Mouse (Mus musculus) embryonic stem cell, embryonic (primary cell): Measurements from ENCODE around the gene Gas7.

ENCODE experiments used
- CTCF ChIA-PET, 4 experiments: fragments of 300-600 bp in 2 of 4; fragments of 350-600 bp in 2 of 4; sonication (Branson Sonifier 250); formaldehyde crosslinking; loops; one replicate each; lab custom pipeline; 2022; ENCODE audit warnings: inconsistent platforms in 2 of 4; lab: Charles Lee
- POLR2A ChIA-PET, 4 experiments: fragments of 300-600 bp in 2 of 4; fragments of 350-600 bp in 2 of 4; sonication (Branson Sonifier 250); formaldehyde crosslinking; loops; one replicate each; lab custom pipeline; 2022; ENCODE audit warnings: antibody characterized with exemption in 4 of 4, inconsistent platforms in 1 of 4; lab: Charles Lee

The Gas7 gene

GRCm38 (mm10) chr11:67474590-67474989, 19.4 kb downstream of the Gas7 start:
- POLR2A ChIA-PET: interaction anchor here in 1 of 4 experiments (0.6 to 1.2 kb wide), 3 partner anchors 111 to 329 kb away, joined by 3 read pairs; no protein-coding TSS in a partner anchor
- CTCF ChIA-PET: no interaction called here

GRCm38 (mm10) chr11:67479534-67479933, 24.3 kb downstream of the Gas7 start:
- POLR2A ChIA-PET: interaction anchor here in 1 of 4 experiments (0.7 to 3.6 kb wide), 2 partner anchors 11 to 820 kb away, joined by 4 to 17 read pairs; no protein-coding TSS in a partner anchor
- CTCF ChIA-PET: interaction anchor here in 2 of 4 experiments (0.6 to 1.2 kb wide), 3 partner anchors 26 to 369 kb away, joined by 3 to 6 read pairs (median 4); no protein-coding TSS in a partner anchor

GRCm38 (mm10) chr11:67480204-67480956, 25.1 kb downstream of the Gas7 start:
- POLR2A ChIA-PET: interaction anchor here in 1 of 4 experiments (1.8 to 3.6 kb wide), 2 partner anchors 9 to 12 kb away, joined by 4 to 17 read pairs; no protein-coding TSS in a partner anchor
- CTCF ChIA-PET: interaction anchor here in 1 of 4 experiments (1.1 kb wide), 1 partner anchor 370 kb away, joined by 3 read pairs; no protein-coding TSS in a partner anchor

- ChIA-PET CTCF (no interaction called here), POLR2A (interaction anchor here in 1 of 4 experiments (1.8 to 3.6 kb wide), 2 partner anchors 10 to 13 kb away, joined by 4 to 17 read pairs; no protein-coding TSS in a partner anchor)
These were observed 26.5 kb downstream of the Gas7 start for GRCm38 (mm10) chr11:67481691-67482090.

GRCm38 (mm10) chr11:67482217-67482760, 27.1 kb downstream of the Gas7 start:
- ChIA-PET POLR2A (no interaction called here), CTCF (no interaction called here)

- POLR2A ChIA-PET: interaction anchor here in 1 of 4 experiments (0.6 kb wide), 1 partner anchor 141 kb away, joined by 4 read pairs; no protein-coding TSS in a partner anchor
- CTCF ChIA-PET: interaction anchor here in 1 of 4 experiments (0.5 kb wide), 1 partner anchor 1208 kb away, joined by 3 read pairs; no protein-coding TSS in a partner anchor
These were observed 32.9 kb downstream of the Gas7 start for GRCm38 (mm10) chr11:67488156-67488555.

GRCm38 (mm10) chr11:67489647-67490175, 34.5 kb downstream of the Gas7 start:
- POLR2A ChIA-PET: no interaction called here
- CTCF ChIA-PET: no interaction called here

- ChIA-PET POLR2A (no interaction called here), CTCF (interaction anchor here in 1 of 4 experiments (0.6 kb wide), 1 partner anchor 179 kb away, joined by 5 read pairs; no protein-coding TSS in a partner anchor)
These were observed 41.6 kb downstream of the Gas7 start for GRCm38 (mm10) chr11:67496796-67497195.

GRCm38 (mm10) chr11:67500115-67500514, 44.9 kb downstream of the Gas7 start:
- CTCF ChIA-PET: no interaction called here
- POLR2A ChIA-PET: no interaction called here

- ChIA-PET POLR2A (no interaction called here), CTCF (no interaction called here)
These were observed 46.4 kb downstream of the Gas7 start for GRCm38 (mm10) chr11:67501468-67502244.

GRCm38 (mm10) chr11:67509219-67509876, 54.1 kb downstream of the Gas7 start:
- POLR2A ChIA-PET: interaction anchor here in 2 of 4 experiments (0.6 to 0.7 kb wide), 2 partner anchors 221 to 745 kb away, joined by 3 to 6 read pairs; no protein-coding TSS in a partner anchor
- CTCF ChIA-PET: no interaction called here

GRCm38 (mm10) chr11:67510831-67511230, 55.6 kb downstream of the Gas7 start:
- CTCF ChIA-PET: interaction anchor here in 1 of 4 experiments (0.9 kb wide), 1 partner anchor 409 kb away, joined by 3 read pairs; no protein-coding TSS in a partner anchor
- POLR2A ChIA-PET: interaction anchor here in 2 of 4 experiments (0.6 to 1.0 kb wide), 2 partner anchors 131 to 488 kb away, joined by 3 to 11 read pairs; no protein-coding TSS in a partner anchor

GRCm38 (mm10) chr11:67513001-67513400, 57.8 kb downstream of the Gas7 start:
- POLR2A ChIA-PET: no interaction called here
- CTCF ChIA-PET: no interaction called here

GRCm38 (mm10) chr11:67514401-67514800, 59.2 kb downstream of the Gas7 start:
- ChIA-PET CTCF (interaction anchor here in 1 of 4 experiments (0.6 to 0.9 kb wide), 2 partner anchors 143 to 645 kb away, joined by 3 to 5 read pairs; no protein-coding TSS in a partner anchor), POLR2A (no interaction called here)

- POLR2A ChIA-PET: interaction anchor here in 1 of 4 experiments (0.6 kb wide), 1 partner anchor 453 kb away, joined by 3 read pairs; no protein-coding TSS in a partner anchor
- CTCF ChIA-PET: interaction anchor here in 3 of 4 experiments (0.6 to 0.9 kb wide), 4 partner anchors 142 to 644 kb away, joined by 3 to 7 read pairs (median 4); no protein-coding TSS in a partner anchor
These were observed 60.0 kb downstream of the Gas7 start for GRCm38 (mm10) chr11:67515020-67515911.

GRCm38 (mm10) chr11:67515912-67516305, 60.7 kb downstream of the Gas7 start:
- ChIA-PET POLR2A (interaction anchor here in 1 of 4 experiments (0.6 kb wide), 1 partner anchor 452 kb away, joined by 3 read pairs; no protein-coding TSS in a partner anchor), CTCF (interaction anchor here in 1 of 4 experiments (0.6 kb wide), 1 partner anchor 346 kb away, joined by 7 read pairs; no protein-coding TSS in a partner anchor)
